Mouse (Mus musculus): ENCODE measurements around the gene Stxbp4. TPM values are rescaled to one million over a fixed set of nuclear protein-coding genes. Genes with fewer than 3 reads are reported as not detected.

The Stxbp4 gene
- polyA plus RNA-seq, 1 experiment from 2014 or later: 16.0 TPM

Other genes starting within 250 kb of the Stxbp4 start
- gene Hlf, start 247.2 kb downstream of the Stxbp4 start, polyA plus RNA-seq (2015; fragmentation: Nextera tagmentation; extraction: Ambion mirVana): 2.2 and 2.3 TPM in 2 replicates
- 24.0 and 31.3 TPM in 2 replicates for gene Cox11, start 89 bp upstream of the Stxbp4 start, polyA plus RNA-seq (2015; fragmentation: Nextera tagmentation; extraction: Ambion mirVana)
- gene Tom1l1, start 50.3 kb upstream of the Stxbp4 start, polyA plus RNA-seq (2015; fragmentation: Nextera tagmentation; extraction: Ambion mirVana): 40.3 and 47.1 TPM in 2 replicates

All from stomach, embryonic 16.5 days (tissue).